Mouse (Mus musculus) adrenal gland, adult 18-20 months (tissue): ENCODE data around the gene Rac2. TPM values are rescaled to one million over a fixed set of nuclear protein-coding genes. Genes with fewer than 3 reads are reported as not detected.

Experiments used
- DNase-seq, 2 experiments: peaks; one replicate each; pipeline ENCODE4 v3.0.0; 2021 to 2022; ENCODE audit warnings: low spot score in 2 of 2
- long read RNA-seq, 2 experiments: library from polyadenylated mRNA; stranded (forward); transcript quantifications; one replicate each; pipeline ENCODE4 v2.0.0; 2021
- total RNA-seq, 2 experiments: library from RNA; stranded (reverse); gene quantifications; 1 replicate in 1 of 2; 2 replicates in 1 of 2; pipeline ENCODE4 v1.2.3; 2021

Rac2 gene
- 1 to 10 TPM; 4.2 to 8.9 TPM for total RNA-seq
- long read RNA-seq, experiment 1, transcript Rac2-201 (7 exons, 3,038 nt): major isoform, 9 of 9 reads
- long read RNA-seq, experiment 1, partial matches to known transcripts: 0 of 9 reads
- long read RNA-seq, experiment 1, other reads (novel, unspliced or antisense): 0 of 9 reads
- long read RNA-seq, experiment 2, transcript Rac2-201 (7 exons, 3,038 nt): major isoform, 7 of 9 reads
- long read RNA-seq, experiment 2, partial matches to known transcripts: 1 of 9 reads
- long read RNA-seq, experiment 2, other reads (novel, unspliced or antisense): 1 of 9 reads

GRCm38 (mm10) chr15:78572658-78573397 is at the start of gene Rac2:
Rac2 (minus strand) TSS chr15:78572783.
- DNase-seq: no peak

GRCm38 (mm10) chr15:78616973-78617372 is 44.4 kb upstream of the Rac2 start:
- DNase-seq: no peak

- DNase-seq: no peak
These were observed 42.0 kb upstream of the Rac2 start for GRCm38 (mm10) chr15:78614536-78614935.

- no peak for DNase-seq
These were observed 38.3 kb upstream of the Rac2 start for GRCm38 (mm10) chr15:78610705-78611462.

- DNase-seq: no peak
These were observed 34.9 kb upstream of the Rac2 start for GRCm38 (mm10) chr15:78607463-78607862.

- no peak for DNase-seq
These were observed 33.5 kb upstream of the Rac2 start for GRCm38 (mm10) chr15:78606059-78606458.

- no peak for DNase-seq
These were observed 32.8 kb upstream of the Rac2 start for GRCm38 (mm10) chr15:78605371-78605791.

GRCm38 (mm10) chr15:78604255-78604654 is 31.7 kb upstream of the Rac2 start:
- no peak for DNase-seq

- DNase-seq: no peak
These were observed 28.6 kb upstream of the Rac2 start for GRCm38 (mm10) chr15:78601180-78601579.

GRCm38 (mm10) chr15:78599529-78600193 is 27.1 kb upstream of the Rac2 start:
- no peak for DNase-seq

GRCm38 (mm10) chr15:78599124-78599523 is 26.5 kb upstream of the Rac2 start:
- DNase-seq: no peak

- peak in 1 of 2 experiments; percentile 57 for DNase-seq
These were observed 25.1 kb upstream of the Rac2 start for GRCm38 (mm10) chr15:78597729-78598128.

- no peak for DNase-seq
These were observed 24.3 kb upstream of the Rac2 start, which contains the start of gene Cyth4 for GRCm38 (mm10) chr15:78596914-78597313. Cyth4 (plus strand) TSS chr15:78597047.

GRCm38 (mm10) chr15:78596504-78596903 is 23.9 kb upstream of the Rac2 start:
- DNase-seq: no peak

GRCm38 (mm10) chr15:78595468-78595867 is 22.9 kb upstream of the Rac2 start:
- DNase-seq: no peak

GRCm38 (mm10) chr15:78594831-78595230 is 22.2 kb upstream of the Rac2 start:
- no peak for DNase-seq

- no peak for DNase-seq
These were observed 21.4 kb upstream of the Rac2 start for GRCm38 (mm10) chr15:78593896-78594425.

GRCm38 (mm10) chr15:78592452-78592968 is 19.9 kb upstream of the Rac2 start:
- DNase-seq: no peak

GRCm38 (mm10) chr15:78591680-78592451 is 19.3 kb upstream of the Rac2 start:
- no peak for DNase-seq

- DNase-seq: no peak
These were observed 18.2 kb upstream of the Rac2 start for GRCm38 (mm10) chr15:78590785-78591184.
